Mouse (Mus musculus) myocyte (in vitro differentiated cells): ENCODE measurements around the gene Axin1. TPM values are rescaled to one million over a fixed set of nuclear protein-coding genes. Genes with fewer than 3 reads are reported as not detected.

ENCODE experiments used
- H3K27me3 ChIP-seq: one replicate; pipeline ENCODE4 v1.6.1; 2011; ENCODE audit not compliant: control insufficient read depth, insufficient read depth, insufficient read length
- H3K36me3 ChIP-seq: one replicate; pipeline ENCODE4 v1.6.1; 2011; ENCODE audit not compliant: control insufficient read depth, insufficient read depth
- H3K4me2 ChIP-seq: one replicate; pipeline ENCODE4 v1.6.1; 2011; ENCODE audit warnings: low read depth, control low read depth
- H3K4me3 ChIP-seq: one replicate; pipeline ENCODE4 v1.5.1; 2011; ENCODE audit warnings: mild to moderate bottlenecking, control low read depth, moderate library complexity
- H3K79me2 ChIP-seq: one replicate; pipeline ENCODE4 v1.6.1; 2011; ENCODE audit not compliant: control insufficient read depth, insufficient read depth
- H3ac ChIP-seq: one replicate; pipeline ENCODE4 v1.6.1; 2011; ENCODE audit not compliant: control insufficient read depth, insufficient read length
- CEBPB ChIP-seq: IDR thresholded peaks from 2 replicates; pipeline ENCODE4 v1.6.1; 2011; ENCODE audit warnings: mild to moderate bottlenecking, moderate library complexity; ENCODE audit not compliant: poor library complexity, insufficient read depth, severe bottlenecking
- E2F4 ChIP-seq: IDR thresholded peaks from one replicate; pipeline ENCODE4 v1.6.1; 2011; ENCODE audit warnings: mild to moderate bottlenecking, control low read depth, moderate library complexity; ENCODE audit not compliant: insufficient read depth
- MAX ChIP-seq: IDR thresholded peaks from one replicate; pipeline ENCODE4 v1.6.1; 2011; ENCODE audit warnings: low read depth, mild to moderate bottlenecking, control low read depth
- MYOD1 ChIP-seq, 3 experiments: IDR thresholded peaks; one replicate each; pipeline ENCODE4 v1.6.1; 2011; ENCODE audit warnings: control low read depth in 2 of 3, low read depth in 2 of 3, mild to moderate bottlenecking in 2 of 3, moderate library complexity in 1 of 3; ENCODE audit not compliant: insufficient read length in 2 of 3, control insufficient read depth in 1 of 3
- MYOG ChIP-seq, 3 experiments: IDR thresholded peaks; one replicate each; pipeline ENCODE4 v1.6.1; 2011; ENCODE audit warnings: control low read depth in 2 of 3, low read depth in 2 of 3, mild to moderate bottlenecking in 2 of 3; ENCODE audit not compliant: insufficient read length in 2 of 3, control insufficient read depth in 1 of 3, insufficient read depth in 1 of 3
- POLR2A ChIP-seq: IDR thresholded peaks from one replicate; pipeline ENCODE4 v1.6.1; 2011; ENCODE audit warnings: low read depth, mild to moderate bottlenecking, control low read depth, moderate library complexity; ENCODE audit not compliant: insufficient read length
- POLR2AphosphoS2 ChIP-seq: IDR thresholded peaks from one replicate; pipeline ENCODE4 v1.6.1; 2011; ENCODE audit warnings: low read depth, control low read depth; ENCODE audit not compliant: insufficient read length
- REST ChIP-seq: IDR thresholded peaks from one replicate; pipeline ENCODE4 v1.6.1; 2011; ENCODE audit warnings: mild to moderate bottlenecking, control low read depth, moderate library complexity; ENCODE audit not compliant: insufficient read depth, insufficient read length
- SRF ChIP-seq: IDR thresholded peaks from one replicate; pipeline ENCODE4 v1.6.1; 2011; ENCODE audit warnings: low read depth; ENCODE audit not compliant: control insufficient read depth, insufficient read length
- TCF12 ChIP-seq: IDR thresholded peaks from one replicate; pipeline ENCODE4 v1.6.1; 2011; ENCODE audit warnings: mild to moderate bottlenecking, control low read depth; ENCODE audit not compliant: poor library complexity, insufficient read depth, severe bottlenecking
- TCF3 ChIP-seq: IDR thresholded peaks from one replicate; pipeline ENCODE4 v1.6.1; 2011; ENCODE audit warnings: low read depth, control low read depth; ENCODE audit not compliant: insufficient read length
- USF1 ChIP-seq: IDR thresholded peaks from one replicate; pipeline ENCODE4 v1.6.1; 2011; ENCODE audit warnings: low read depth, mild to moderate bottlenecking, control low read depth, moderate library complexity
- polyA plus RNA-seq: library from polyadenylated mRNA; unstranded; fragments of >200 nt; fragmentation: generic; extraction: Trizol; gene quantifications from one replicate; pipeline ENCODE4 v1.2.1, GENCODE M21; 2012; ENCODE audit warnings: missing spikeins

Gene Axin1
- polyA plus RNA-seq, 1 experiment = 26.5 TPM

- Histone ChIP-seq H3K36me3 (no peaks in the 10 kb centered on the region), H3K4me3 (peak overlapping the region; percentile 89), H3K27me3 (peaks cover 15% of the 10 kb centered on the region), H3K4me2 (peak overlapping the region; percentile 38), H3ac (peak overlapping the region; percentile 61), H3K79me2 (peaks cover 15% of the 10 kb centered on the region)
- TF ChIP-seq MAX = no peak
- no peak for TF ChIP-seq CEBPB
- TF ChIP-seq MYOD1 (IDR thresholded peaks at IDR 0.05; ENCODE audit: control insufficient read depth in 1 of 3, insufficient read length in 2 of 3, low read depth in 2 of 3) = no peak
- no peak for TF ChIP-seq E2F4
- TF ChIP-seq MYOG (IDR thresholded peaks at IDR 0.05; ENCODE audit: control insufficient read depth in 1 of 3, insufficient read depth in 1 of 3, insufficient read length in 2 of 3, low read depth in 2 of 3) = no peak
- no peak for TF ChIP-seq POLR2A
Measured at GRCm38 (mm10) chr17:26122431-26123140, 15.9 kb upstream of the Axin1 start.

GRCm38 (mm10) chr17:26123267-26123684, 15.2 kb upstream of the Axin1 start, which contains the start of gene Mrpl28:
Gene Mrpl28 (plus strand): TSS chr17:26123500.
- peak within 1 kb of the TSS; percentile 61 for H3ac ChIP-seq
- H3K4me2 ChIP-seq = peak within 1 kb of the TSS; percentile 99
- peak; percentile 99 for TF ChIP-seq POLR2A
- TF ChIP-seq MYOD1 (IDR thresholded peaks at IDR 0.05; ENCODE audit: control insufficient read depth in 1 of 3, insufficient read length in 2 of 3, low read depth in 2 of 3) = peak in 1 of 3 experiments; percentile 23
- TF ChIP-seq CEBPB = no peak
- peak; percentile 5 for TF ChIP-seq E2F4
- peak; percentile 99 for TF ChIP-seq POLR2AphosphoS2
- TF ChIP-seq MYOG (IDR thresholded peaks at IDR 0.05; ENCODE audit: control insufficient read depth in 1 of 3, insufficient read depth in 1 of 3, insufficient read length in 2 of 3, low read depth in 2 of 3) = no peak
- peaks cover 15% of the 10 kb centered on the region for H3K79me2 ChIP-seq
- peaks cover 1% of the 10 kb centered on the region for H3K36me3 ChIP-seq
- H3K4me3 ChIP-seq = peak within 1 kb of the TSS; percentile 89
- H3K27me3 ChIP-seq = peaks cover 14% of the 10 kb centered on the region

GRCm38 (mm10) chr17:26124560-26124959, 13.9 kb upstream of the Axin1 start:
- Histone ChIP-seq H3K27me3 (peaks cover 2% of the 10 kb centered on the region), H3ac (no peak overlapping the region), H3K36me3 (peaks cover 5% of the 10 kb centered on the region), H3K79me2 (peaks cover 15% of the 10 kb centered on the region), H3K4me3 (peak overlapping the region; percentile 89), H3K4me2 (peak overlapping the region; percentile 99)
- no peak for TF ChIP-seq MAX
- no peak for TF ChIP-seq SRF
- TF ChIP-seq POLR2AphosphoS2 = no peak
- TF ChIP-seq TCF12 = no peak
- no peak for TF ChIP-seq REST
- no peak for TF ChIP-seq E2F4

GRCm38 (mm10) chr17:26125226-26125625, 13.3 kb upstream of the Axin1 start:
- no peak overlapping the region for H3K4me2 ChIP-seq
- peaks cover 5% of the 10 kb centered on the region for H3K36me3 ChIP-seq
- TF ChIP-seq REST (no peak), E2F4 (no peak), MAX (no peak), USF1 (no peak), TCF12 (no peak), MYOD1 (IDR thresholded peaks at IDR 0.05; ENCODE audit: control insufficient read depth in 1 of 3, insufficient read length in 2 of 3, low read depth in 2 of 3) (no peak), TCF3 (no peak), POLR2A (no peak), SRF (no peak), MYOG (IDR thresholded peaks at IDR 0.05; ENCODE audit: control insufficient read depth in 1 of 3, insufficient read depth in 1 of 3, insufficient read length in 2 of 3, low read depth in 2 of 3) (no peak), POLR2AphosphoS2 (no peak), CEBPB (no peak)
- H3K79me2 ChIP-seq = peaks cover 15% of the 10 kb centered on the region
- no peak overlapping the region for H3ac ChIP-seq
- no peaks in the 10 kb centered on the region for H3K27me3 ChIP-seq
- no peak overlapping the region for H3K4me3 ChIP-seq

GRCm38 (mm10) chr17:26131062-26131732, 7.3 kb upstream of the Axin1 start:
- H3K4me3 ChIP-seq = no peak overlapping the region
- no peak overlapping the region for H3K4me2 ChIP-seq
- no peak overlapping the region for H3ac ChIP-seq
- H3K79me2 ChIP-seq = no peaks in the 10 kb centered on the region
- H3K27me3 ChIP-seq = no peaks in the 10 kb centered on the region
- TF ChIP-seq MYOD1 (IDR thresholded peaks at IDR 0.05; ENCODE audit: control insufficient read depth in 1 of 3, insufficient read length in 2 of 3, low read depth in 2 of 3) (no peak), POLR2AphosphoS2 (no peak), SRF (no peak), MAX (no peak), USF1 (no peak), TCF3 (no peak), CEBPB (no peak), REST (no peak), TCF12 (no peak), MYOG (IDR thresholded peaks at IDR 0.05; ENCODE audit: control insufficient read depth in 1 of 3, insufficient read depth in 1 of 3, insufficient read length in 2 of 3, low read depth in 2 of 3) (no peak), E2F4 (no peak), POLR2A (no peak)
- H3K36me3 ChIP-seq = peaks cover 5% of the 10 kb centered on the region
